Mouse (Mus musculus) CD4-positive helper T cell, adult 2 months (primary cell): ENCODE measurements around the gene Fggy.

Experiments used
- DNase-seq: peaks from one replicate; pipeline ENCODE4 v3.0.0-alpha.2; 2012; ENCODE audit warnings: low read depth, missing footprints, low spot score

Gene Fggy

GRCm38 (mm10) chr4:95664327-95664726, 107.0 kb downstream of the Fggy start:
- no peak for DNase-seq

GRCm38 (mm10) chr4:95666284-95666889, 109.1 kb downstream of the Fggy start:
- DNase-seq = no peak

GRCm38 (mm10) chr4:95666896-95667295, 109.6 kb downstream of the Fggy start:
- DNase-seq = no peak

GRCm38 (mm10) chr4:95667595-95667994, 110.3 kb downstream of the Fggy start:
- DNase-seq = no peak

GRCm38 (mm10) chr4:95668543-95668942, 111.2 kb downstream of the Fggy start:
- DNase-seq = no peak

GRCm38 (mm10) chr4:95669336-95669735, 112.0 kb downstream of the Fggy start:
- no peak for DNase-seq

GRCm38 (mm10) chr4:95670559-95670958, 113.3 kb downstream of the Fggy start:
- no peak for DNase-seq

GRCm38 (mm10) chr4:95672039-95672438, 114.7 kb downstream of the Fggy start:
- DNase-seq = no peak

- DNase-seq = no peak
Observed at GRCm38 (mm10) chr4:95676390-95676789, 119.1 kb downstream of the Fggy start.

- no peak for DNase-seq
Observed at GRCm38 (mm10) chr4:95680756-95681449, 123.6 kb downstream of the Fggy start.

- DNase-seq = no peak
Observed at GRCm38 (mm10) chr4:95684522-95685080, 127.3 kb downstream of the Fggy start.

- no peak for DNase-seq
Observed at GRCm38 (mm10) chr4:95686775-95687174, 129.5 kb downstream of the Fggy start.

- DNase-seq = no peak
Observed at GRCm38 (mm10) chr4:95687350-95687749, 130.0 kb downstream of the Fggy start.

GRCm38 (mm10) chr4:95688159-95688558, 130.9 kb downstream of the Fggy start:
- no peak for DNase-seq

GRCm38 (mm10) chr4:95700366-95700765, 143.1 kb downstream of the Fggy start:
- no peak for DNase-seq

- no peak for DNase-seq
Observed at GRCm38 (mm10) chr4:95707941-95708897, 150.9 kb downstream of the Fggy start.

GRCm38 (mm10) chr4:95709750-95710149, 152.4 kb downstream of the Fggy start:
- no peak for DNase-seq

- DNase-seq = no peak
Observed at GRCm38 (mm10) chr4:95712802-95713201, 155.5 kb downstream of the Fggy start.

- DNase-seq = no peak
Observed at GRCm38 (mm10) chr4:95713271-95713670, 156.0 kb downstream of the Fggy start.

GRCm38 (mm10) chr4:95716137-95716536, 158.8 kb downstream of the Fggy start:
- no peak for DNase-seq

- DNase-seq = no peak
Observed at GRCm38 (mm10) chr4:95723615-95724014, 166.3 kb downstream of the Fggy start.

- DNase-seq = no peak
Observed at GRCm38 (mm10) chr4:95726361-95726760, 169.1 kb downstream of the Fggy start.
